Mouse (Mus musculus): ENCODE data around the gene Olfr1153. TPM values are rescaled to one million over a fixed set of nuclear protein-coding genes. Genes with fewer than 3 reads are reported as not detected.

Olfr1153 gene
- total RNA-seq (2022), result not detected

GRCm38 (mm10) chr2:87894662-87895061 is at the start of gene Olfr1153:
Gene Olfr1153 (plus strand): TSS chr2:87894962.
- no peak for DNase-seq (ENCODE audit: low spot score in 2 of 2)

DNA sequence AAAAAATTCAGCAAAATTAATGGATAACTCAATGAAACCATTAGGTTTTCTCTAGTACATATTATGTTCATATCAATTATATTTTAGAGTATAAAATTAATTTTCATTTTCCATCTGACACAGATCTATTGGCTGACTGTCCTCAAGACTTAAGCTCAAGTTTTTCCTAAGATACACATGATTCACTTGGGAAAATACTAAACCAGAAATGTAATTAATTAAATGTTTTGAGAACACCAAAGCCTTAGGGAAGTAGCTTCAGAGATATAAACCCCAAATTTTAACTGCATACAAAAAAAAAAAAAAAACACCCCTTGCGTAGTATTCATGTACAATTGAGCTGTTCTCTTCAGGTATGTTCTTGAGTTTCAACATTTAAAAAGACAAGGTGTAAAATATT is 39.2 kb upstream of the Olfr1153 start, which contains the start of gene Olfr1151:
Gene Olfr1151, plus strand, starts transcription at position 301 of the 400 bp plus-strand sequence.
- DNase-seq (ENCODE audit: low spot score in 2 of 2), result no peak

DNA sequence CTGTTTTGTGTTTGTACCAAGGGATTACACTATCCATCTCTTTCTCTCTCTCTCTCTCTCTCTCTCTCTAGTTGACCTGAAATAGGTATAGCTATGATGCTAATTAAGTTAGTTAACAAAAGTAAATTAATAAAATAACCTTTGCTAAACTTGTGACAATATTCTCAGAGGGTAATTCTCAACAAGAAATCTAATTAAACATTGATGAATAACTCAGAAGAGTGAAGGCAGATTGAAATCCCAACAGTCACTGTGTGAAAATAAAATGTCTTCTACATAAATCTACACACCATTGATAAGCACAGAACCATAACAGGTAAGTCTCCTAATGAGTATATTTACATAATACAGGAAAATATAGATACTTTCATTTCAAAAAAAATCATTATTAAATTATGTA is 28.6 kb upstream of the Olfr1153 start, which contains the start of gene Olfr1152:
Gene Olfr1152, plus strand, starts transcription at position 301 of the 400 bp plus-strand sequence.
- no peak for DNase-seq (ENCODE audit: low spot score in 2 of 2)

GRCm38 (mm10) chr2:87905066-87905465 is 10.3 kb downstream of the Olfr1153 start, which contains the start of gene Olfr1154:
Gene Olfr1154 (minus strand): TSS chr2:87905166.
- no peak for DNase-seq (ENCODE audit: low spot score in 2 of 2)

DNA sequence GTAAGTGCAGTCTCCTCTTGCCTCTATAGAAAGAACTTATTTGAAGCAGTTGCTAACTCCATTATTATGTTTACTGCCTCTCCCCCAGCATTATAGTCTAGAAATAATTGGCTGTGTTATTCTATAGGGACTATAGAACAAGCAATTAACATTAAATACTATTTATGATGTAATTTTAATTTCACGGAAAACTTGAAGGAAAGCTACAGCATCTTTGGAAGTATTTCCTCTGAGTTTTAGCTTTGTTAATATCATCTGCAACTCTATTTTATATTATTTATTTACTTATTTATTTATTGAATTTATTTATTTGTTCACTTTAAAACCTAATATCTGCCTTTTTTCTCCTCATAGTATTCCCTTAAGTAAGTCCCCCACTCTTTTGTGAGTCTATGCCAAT is 50.3 kb downstream of the Olfr1153 start, which contains the start of gene Olfr1155:
Gene Olfr1155, minus strand, starts transcription at position 101 of the 400 bp plus-strand sequence.
- no peak for DNase-seq (ENCODE audit: low spot score in 2 of 2)

Other genes with a start within 250 kb of the Olfr1153 start
- gene Olfr1133, start 247.6 kb upstream of the Olfr1153 start, total RNA-seq (2022), result not detected
- gene Olfr1134, start 236.5 kb upstream of the Olfr1153 start, total RNA-seq (2022), result not detected
- gene Olfr1135, start 221.3 kb upstream of the Olfr1153 start, total RNA-seq (2022), result not detected
- gene Olfr1136, start 201.0 kb upstream of the Olfr1153 start, total RNA-seq (2022), result not detected
- not detected for gene Olfr1137, start 181.8 kb upstream of the Olfr1153 start, total RNA-seq (2022)
- not detected for gene Olfr1138, start 155.0 kb upstream of the Olfr1153 start, total RNA-seq (2022)
- not detected for gene Olfr1140, start 151.2 kb upstream of the Olfr1153 start, total RNA-seq (2022)
- not detected for gene Olfr1141, start 141.0 kb upstream of the Olfr1153 start, total RNA-seq (2022)
- gene Olfr152, start 115.5 kb upstream of the Olfr1153 start, total RNA-seq (2022), result not detected
- gene Olfr1143, start 94.4 kb upstream of the Olfr1153 start, total RNA-seq (2022), result not detected
- gene Olfr1145, start 85.1 kb upstream of the Olfr1153 start, total RNA-seq (2022), result not detected
- gene Olfr1148, start 64.4 kb upstream of the Olfr1153 start, total RNA-seq (2022), result not detected
- not detected for gene Olfr1150-ps1, start 51.0 kb upstream of the Olfr1153 start, total RNA-seq (2022)
- not detected for gene Olfr1151, start 39.1 kb upstream of the Olfr1153 start, total RNA-seq (2022)
- not detected for gene Olfr1152, start 28.5 kb upstream of the Olfr1153 start, total RNA-seq (2022)
- not detected for gene Olfr1154, start 10.2 kb downstream of the Olfr1153 start, total RNA-seq (2022)
- gene Olfr1155, start 50.2 kb downstream of the Olfr1153 start, total RNA-seq (2022), result not detected
- gene Olfr1156, start 58.1 kb downstream of the Olfr1153 start, total RNA-seq (2022), result under 1 TPM in 3 of 4 experiments, not detected in 1; 0.14 to 0.23 (median 0.22) TPM
- gene Olfr1157, start 73.3 kb downstream of the Olfr1153 start, total RNA-seq (2022), result not detected
- gene Olfr74, start 79.7 kb downstream of the Olfr1153 start, total RNA-seq (2022), result not detected
- not detected for gene Olfr1158, start 95.2 kb downstream of the Olfr1153 start, total RNA-seq (2022)
- not detected for gene Olfr1160, start 113.3 kb downstream of the Olfr1153 start, total RNA-seq (2022)
- gene Olfr1161, start 127.8 kb downstream of the Olfr1153 start, total RNA-seq (2022), result not detected
- not detected for gene Olfr73, start 142.7 kb downstream of the Olfr1153 start, total RNA-seq (2022)
- not detected for gene Olfr1162, start 156.2 kb downstream of the Olfr1153 start, total RNA-seq (2022)
- not detected for gene Olfr1163, start 176.9 kb downstream of the Olfr1153 start, total RNA-seq (2022)
- not detected for gene Olfr1164, start 199.0 kb downstream of the Olfr1153 start, total RNA-seq (2022)
- not detected for gene Olfr1166, start 233.3 kb downstream of the Olfr1153 start, total RNA-seq (2022)